Mouse (Mus musculus) cerebellum, adult 2 months (tissue): Measurements from ENCODE around the gene Stx6.

ENCODE experiments used
- CTCF ChIP-seq: fragments of 200-500 bp; IDR thresholded peaks from 2 replicates; pipeline ENCODE4 v1.5.1; 2011; ENCODE audit warnings: low read depth, mild to moderate bottlenecking, control low read depth, low read length, moderate library complexity, borderline replicate concordance; ENCODE audit not compliant: insufficient read depth
- POLR2A ChIP-seq: fragments of 200-500 bp; IDR thresholded peaks from 2 replicates; pipeline ENCODE4 v1.6.1; 2011; ENCODE audit warnings: low read length, control low read depth, borderline replicate concordance; ENCODE audit not compliant: insufficient read depth

- TF ChIP-seq POLR2A: no peak
- TF ChIP-seq CTCF: no peak
These were observed 46.4 kb upstream of the Stx6 start for GRCm38 (mm10) chr1:155112118-155112517.
